ENCODE assay signal across 8 mouse cellular contexts in genomic region chr16:9009361-9010083, GRCm38 (mm10).
DNase-seq lines count a peak whose midpoint lies in the region; ATAC-seq and TF ChIP-seq lines count a peak whose summit lies in the region.

No protein-coding gene starts in this region.

- TF ChIP-seq CTCF in ES-Bruce4 (IDR thresholded peaks at IDR 0.05; ENCODE audit: low read depth, low read length) = peak; percentile 98

- H3K4me1 ChIP-seq in ES-Bruce4 (ENCODE audit: control insufficient read depth, insufficient read depth, low read length) = no peaks in the 10 kb centered on the region
- no peaks in the 10 kb centered on the region for H3K4me1 ChIP-seq in forebrain, embryonic 14.5 days (ENCODE audit: control insufficient read depth, insufficient read depth, low read length)

- WGBS in forebrain, embryonic 14.5 days = 21% methylated on average over 19 of the region's 19 CpGs

- H3K4me2 ChIP-seq in forebrain, embryonic 14.5 days (ENCODE audit: low read length) = no peak overlapping the region

- no peak overlapping the region for H3K9ac ChIP-seq in ES-Bruce4 (ENCODE audit: low read depth, poor library complexity, severe bottlenecking)
- no peak overlapping the region for H3K9ac ChIP-seq in forebrain, embryonic 14.5 days (ENCODE audit: low read length)

- TF ChIP-seq POLR2A in ES-Bruce4 (IDR thresholded peaks at IDR 0.05; ENCODE audit: insufficient read depth, low read length) = no peak

- intact Hi-C loops in heart, postnatal 10 days (cut with DNase I) = loop anchor here (1.0 to 10.0 kb wide), 3 partner anchors 126 to 984 kb away; no protein-coding TSS in a partner anchor

- H3K4me3 ChIP-seq in ES-Bruce4 (ENCODE audit: low read depth, low read length) = no peak overlapping the region
- no peak overlapping the region for H3K4me3 ChIP-seq in forebrain, embryonic 14.5 days (ENCODE audit: low read depth, low read length)

- DNase-seq in c-Kit-positive CD71-positive TER-119-negative erythroid progenitor cells, embryonic 14.5 days (ENCODE audit: low read depth) = peak; percentile 13
- peak; percentile 90 for DNase-seq in forebrain, embryonic 14.5 days (ENCODE audit: low spot score)
- peak; percentile 85 to 90 for DNase-seq in heart, postnatal 10 days
- peak; percentile 53 to 85 for DNase-seq in kidney, postnatal 36 days
- peak; percentile 42 to 51 for DNase-seq in lung, adult 18-20 months
- DNase-seq in ovary, postnatal 14 days (ENCODE audit: low spot score) = peak; percentile 63
- DNase-seq in thymus, postnatal 4 days = peak; percentile 82

- no peak overlapping the region for H3K27ac ChIP-seq in ES-Bruce4 (ENCODE audit: insufficient read depth, low read length)
- no peak overlapping the region for H3K27ac ChIP-seq in forebrain, embryonic 14.5 days (ENCODE audit: low read depth, low read length)

- no peaks in the 10 kb centered on the region for H3K36me3 ChIP-seq in ES-Bruce4 (ENCODE audit: control insufficient read depth, insufficient read depth, low read length, poor library complexity, severe bottlenecking)
- H3K36me3 ChIP-seq in forebrain, embryonic 14.5 days (ENCODE audit: control insufficient read depth, insufficient read depth, low read length) = no peaks in the 10 kb centered on the region

- no peaks in the 10 kb centered on the region for H3K9me3 ChIP-seq in ES-Bruce4 (replicated peaks; ENCODE audit: control insufficient read depth, insufficient read depth, low read length, poor library complexity, severe bottlenecking)
- no peaks in the 10 kb centered on the region for H3K9me3 ChIP-seq in forebrain, embryonic 14.5 days (replicated peaks; ENCODE audit: control insufficient read depth, low read length)

- peak; percentile 81; the same call in 1 of the 2 replicates for TF ChIP-seq EP300 in ES-Bruce4 (IDR thresholded peaks at IDR 0.05; ENCODE audit: insufficient read depth, low read depth, low read length)

- no peaks in the 10 kb centered on the region for H3K27me3 ChIP-seq in ES-Bruce4 (ENCODE audit: control insufficient read depth, insufficient read depth, low read length, poor library complexity, severe bottlenecking)
- H3K27me3 ChIP-seq in forebrain, embryonic 14.5 days (replicated peaks; ENCODE audit: control insufficient read depth, insufficient read depth, low read length) = no peaks in the 10 kb centered on the region

- ATAC-seq in forebrain, embryonic 14.5 days = peak; percentile 91

Comparison
In these comparisons a context has a peak if more than half of its experiments do, and no peak if none do; other contexts are left out.
1. DNase-seq: peak in every context shown above with its lines; median percentile 90 in forebrain, embryonic 14.5 days; 88 in heart, postnatal 10 days; 82 in thymus, postnatal 4 days; 69 in kidney, postnatal 36 days; 63 in ovary, postnatal 14 days; 46 in lung, adult 18-20 months; 13 in c-Kit-positive CD71-positive TER-119-negative erythroid progenitor cells, embryonic 14.5 days.